Mouse (Mus musculus) gastrocnemius, adult 2 months (tissue): Measurements from ENCODE around the gene Gm20388. TPM values are rescaled to one million over a fixed set of nuclear protein-coding genes. Genes with fewer than 3 reads are reported as not detected.

Experiments used
- DNase-seq: peaks from one replicate; pipeline ENCODE4 v3.0.0; 2022
- H3K27ac ChIP-seq: fragments of 200-600 bp; 2 replicates; pipeline ENCODE4 v1.8.1; 2022; ENCODE audit warnings: mild to moderate bottlenecking
- H3K4me3 ChIP-seq: fragments of 200-600 bp; 2 replicates; pipeline ENCODE4 v1.8.1; 2022; ENCODE audit warnings: mild to moderate bottlenecking, moderate library complexity
- CTCF ChIP-seq: fragments of 200-600 bp; IDR thresholded peaks from 2 replicates; pipeline ENCODE4 v1.8.1; 2022; ENCODE audit warnings: antibody characterized with exemption, mild to moderate bottlenecking, moderate library complexity
- intact Hi-C: fragments of 180-260 bp; cut with DNase I; formaldehyde crosslinking; loops from one replicate; pipeline ENCODE4 v1.15.1; 2025
- total RNA-seq, 2 experiments: library from RNA; stranded (reverse); gene quantifications; 2 replicates each; pipeline ENCODE4 v1.2.3; 2021

Gm20388 gene
- total RNA-seq, 2 experiments from 2014 or later: 6.1 to 15.0 TPM

DNA sequence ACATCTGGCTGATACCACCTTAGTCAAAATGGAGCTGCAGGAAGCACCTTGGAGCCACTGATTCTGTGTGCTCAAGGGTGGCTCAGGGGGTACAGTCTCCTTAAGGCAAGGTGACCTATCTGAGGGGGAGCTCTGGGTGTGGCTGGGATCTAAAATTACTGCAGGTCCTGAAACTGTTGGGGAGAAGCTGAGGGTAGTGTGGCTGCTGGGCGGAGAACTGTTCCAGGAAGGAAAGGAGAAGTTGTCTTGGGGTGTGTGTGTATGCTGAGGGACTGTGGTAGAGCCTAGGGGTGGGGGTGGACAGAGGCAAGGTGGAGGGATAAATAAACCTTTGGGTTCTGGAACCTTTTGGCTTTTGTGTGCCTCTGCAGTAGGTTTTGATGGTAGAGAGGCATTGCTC is 2778.7 kb downstream of the Gm20388 start:
- intact Hi-C loops: no loop called here
- no peak for DNase-seq

DNA sequence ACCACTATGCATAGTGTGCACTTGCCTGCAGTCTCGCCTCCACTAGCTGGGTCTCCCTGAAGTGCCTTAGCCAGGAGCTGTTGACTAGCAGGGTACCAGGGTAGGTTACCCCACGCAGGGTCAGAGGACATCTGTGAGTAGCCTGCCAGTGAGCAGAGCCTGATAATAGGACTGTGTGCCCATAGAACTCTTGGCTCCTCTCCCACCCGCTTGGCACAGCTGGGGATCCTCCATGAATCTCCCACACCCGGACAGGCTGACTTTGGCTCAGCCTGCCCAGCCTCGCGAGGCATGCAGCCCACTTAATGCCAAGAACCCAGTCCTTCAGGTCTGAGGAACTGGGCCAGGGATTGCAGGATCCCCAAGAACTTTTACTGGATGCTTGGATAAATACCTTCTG is 2780.4 kb downstream of the Gm20388 start:
- TF ChIP-seq CTCF: no peak
- Histone ChIP-seq H3K4me3 (no peak overlapping the region), H3K27ac (no peak overlapping the region)
- peak; percentile 53 for DNase-seq
- intact Hi-C loops: no loop called here

More for the DNA sequence above, 2778.7 kb downstream of the Gm20388 start:
- TF ChIP-seq CTCF: no peak
- Histone ChIP-seq H3K4me3 (no peak overlapping the region), H3K27ac (no peak overlapping the region)

DNA sequence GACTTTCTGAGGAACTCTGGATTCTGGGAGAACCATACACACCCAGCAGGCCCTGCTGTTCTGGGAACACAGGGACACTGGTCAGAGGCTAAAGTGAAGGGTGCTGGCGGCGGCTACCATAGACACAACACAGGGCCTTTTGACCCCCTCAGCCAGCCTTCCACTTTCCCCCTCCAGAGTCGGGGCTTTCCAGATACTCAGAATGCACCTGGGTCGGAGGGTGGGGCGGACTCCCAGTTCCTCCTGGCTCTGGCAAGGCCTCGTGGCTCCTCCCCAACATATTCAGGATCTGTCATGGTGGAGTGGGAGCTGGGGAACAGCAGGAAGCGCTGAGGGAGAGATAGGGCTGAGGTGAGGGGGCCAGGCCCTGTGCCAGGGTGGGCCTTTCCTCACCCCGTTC is 2781.5 kb downstream of the Gm20388 start:
- no peak for DNase-seq
- Histone ChIP-seq H3K27ac (no peak overlapping the region), H3K4me3 (no peak overlapping the region)
- no peak for TF ChIP-seq CTCF
- intact Hi-C loops: no loop called here

DNA sequence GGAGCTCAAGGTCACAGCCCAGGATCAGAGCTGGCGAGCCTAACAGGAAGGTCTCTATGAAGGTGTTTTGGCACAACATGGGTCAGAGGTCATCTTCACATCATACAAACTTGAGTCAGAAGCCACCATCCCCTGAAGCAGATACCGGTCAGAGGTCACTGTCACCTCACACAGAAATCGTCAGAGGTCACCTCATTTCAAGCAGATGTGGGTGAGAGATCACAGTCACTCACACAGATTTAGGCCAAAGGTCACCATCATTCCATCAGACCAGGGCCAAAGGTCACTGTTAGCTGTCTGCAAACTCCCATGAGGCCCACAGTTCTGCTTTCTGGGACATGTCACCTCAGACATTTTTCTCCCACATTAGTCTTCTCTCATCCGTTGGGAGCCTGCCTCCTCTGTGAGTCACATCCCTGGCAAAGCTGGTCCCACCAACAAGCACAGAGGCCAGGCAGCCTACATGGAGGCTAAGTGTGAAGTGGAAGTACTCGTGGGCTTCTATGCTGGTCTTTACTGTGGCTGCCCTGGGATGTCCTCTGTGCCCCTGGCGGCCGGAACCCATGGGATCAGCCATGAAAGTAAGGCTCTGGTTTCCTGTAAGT is 2784.9 kb downstream of the Gm20388 start:
- intact Hi-C loops: no loop called here
- H3K4me3 ChIP-seq: no peak overlapping the region
- H3K27ac ChIP-seq: no peak overlapping the region
- no peak for TF ChIP-seq CTCF
- no peak for DNase-seq

DNA sequence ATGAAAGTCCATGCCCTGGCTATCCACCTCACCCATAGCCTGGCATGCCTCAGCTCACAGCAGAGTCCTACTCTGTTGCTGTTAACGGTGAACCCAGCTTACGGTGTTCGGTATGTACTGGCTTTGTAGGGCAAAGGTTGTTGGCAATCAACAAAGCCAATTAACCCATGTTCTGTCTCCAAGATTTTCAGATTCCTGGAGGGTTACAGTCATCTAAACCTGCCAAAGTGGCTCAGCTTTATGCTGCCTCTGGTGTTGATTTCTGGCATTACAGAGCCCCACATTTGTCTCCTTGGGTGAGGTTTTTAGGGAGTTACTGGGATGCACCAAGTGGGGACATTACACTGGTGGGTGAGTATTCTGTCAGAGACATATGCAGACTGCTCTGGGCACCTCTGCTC is 2786.5 kb downstream of the Gm20388 start:
- TF ChIP-seq CTCF: peak; percentile 80
- intact Hi-C loops: no loop called here
- DNase-seq: no peak
- Histone ChIP-seq H3K4me3 (peak overlapping the region; percentile 56), H3K27ac (no peak overlapping the region)

DNA sequence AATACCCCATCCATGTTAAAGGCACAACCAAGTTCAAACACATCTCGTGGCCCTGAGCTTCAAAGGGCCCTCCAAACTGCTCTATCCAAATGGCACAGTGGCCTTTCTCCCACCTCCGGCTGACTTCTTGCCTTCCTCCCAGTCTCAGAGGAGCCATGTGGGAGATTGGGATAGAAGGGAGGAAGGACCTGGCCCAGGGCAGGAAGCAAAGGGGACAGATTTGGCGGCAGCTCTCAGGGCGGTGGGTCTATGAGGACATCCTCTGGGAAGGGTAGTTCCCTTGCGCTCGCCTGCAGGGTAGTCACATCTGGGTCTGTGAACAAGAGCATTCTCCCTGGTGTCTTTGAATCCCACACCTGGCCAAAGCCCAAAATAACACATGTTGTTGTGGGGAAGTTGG is 2786.9 kb downstream of the Gm20388 start:
- Histone ChIP-seq H3K4me3 (peak overlapping the region; percentile 56), H3K27ac (no peak overlapping the region)
- no peak for DNase-seq
- TF ChIP-seq CTCF: no peak
- intact Hi-C loops: no loop called here

DNA sequence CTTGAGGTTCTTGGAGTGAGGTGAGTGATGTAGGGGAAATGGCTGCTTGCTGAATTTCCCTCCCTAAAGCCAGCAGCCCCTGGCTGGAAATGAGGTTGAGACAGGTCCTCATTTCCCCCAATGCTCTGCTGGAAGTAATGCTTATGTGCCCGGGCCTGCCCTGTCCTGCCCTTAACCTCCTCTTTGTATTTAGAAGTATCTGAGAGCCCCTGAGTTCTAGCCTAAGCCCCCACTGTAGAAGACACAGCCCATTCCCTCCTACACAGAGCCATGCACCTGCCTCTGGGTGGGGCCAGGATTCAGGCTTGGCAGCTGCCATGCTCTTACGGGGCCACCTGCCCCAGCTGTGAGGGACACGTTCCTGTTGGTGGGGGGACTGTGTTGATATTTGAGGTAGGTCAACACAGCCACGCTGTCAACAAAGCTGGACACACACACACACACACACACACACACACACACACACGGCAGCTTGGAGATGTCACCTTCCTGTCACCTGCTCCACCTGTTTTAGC is 2787.7 kb downstream of the Gm20388 start:
- H3K4me3 ChIP-seq: peak overlapping the region; percentile 56
- no peak for DNase-seq
- H3K27ac ChIP-seq: no peak overlapping the region; the same call in 1 of the 2 replicates
- intact Hi-C loops: no loop called here
- TF ChIP-seq CTCF: no peak

DNA sequence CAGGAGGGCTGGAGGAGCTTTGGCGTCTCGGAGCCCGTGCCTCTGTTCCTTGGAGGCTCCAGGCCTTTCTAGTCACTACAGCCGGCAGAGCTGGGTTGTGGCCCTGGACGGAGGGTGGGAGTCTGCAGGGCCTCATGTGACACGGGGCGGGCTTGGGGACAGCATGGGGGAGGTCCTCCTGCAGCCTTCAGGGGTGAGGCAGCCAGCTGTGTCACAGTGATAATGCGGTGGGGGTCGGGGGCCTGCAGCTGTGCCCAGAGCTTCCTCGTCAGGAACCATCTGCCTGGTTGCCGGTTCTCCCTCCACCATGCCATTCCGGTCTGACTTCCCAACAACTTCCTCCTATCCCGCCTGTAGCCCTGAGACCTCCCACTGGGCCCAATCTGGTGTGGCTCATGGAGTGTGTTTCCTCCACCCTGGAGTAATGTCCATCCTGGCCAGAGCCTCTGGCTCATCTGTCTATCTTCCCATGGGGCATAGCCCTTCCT is 2788.4 kb downstream of the Gm20388 start, which contains the start of gene Cbfa2t3:
Gene Cbfa2t3, minus strand, starts transcription at position 105 of the 488 bp plus-strand sequence.
- peak; percentile 50 for DNase-seq
- Histone ChIP-seq H3K4me3 (peak within 1 kb of the TSS; percentile 56), H3K27ac (peak within 1 kb of the TSS; percentile 57)
- intact Hi-C loops: no loop called here
- no peak for TF ChIP-seq CTCF

DNA sequence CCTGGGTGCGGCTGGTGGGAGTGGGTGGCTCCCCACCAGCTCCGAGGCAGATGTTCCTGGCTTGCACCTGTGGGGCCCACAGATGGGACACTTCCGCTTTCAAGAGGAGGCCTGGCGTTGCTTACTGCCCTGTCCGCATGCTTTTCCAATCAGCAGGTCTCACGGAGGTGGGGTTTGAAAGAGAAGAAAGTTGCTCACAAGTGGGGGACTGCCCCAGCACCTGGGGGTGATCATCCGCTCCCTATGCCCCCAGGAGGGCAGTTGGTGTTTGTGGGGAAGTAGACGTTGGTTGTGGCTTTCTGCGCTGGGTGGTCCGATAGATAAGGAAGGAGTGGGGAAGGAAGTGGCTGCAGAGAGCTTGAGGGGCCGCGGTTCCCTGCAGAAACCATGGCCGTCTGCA is 2790.0 kb downstream of the Gm20388 start:
- Histone ChIP-seq H3K4me3 (no peak overlapping the region), H3K27ac (no peak overlapping the region; the same call in 1 of the 2 replicates)
- intact Hi-C loops: no loop called here
- TF ChIP-seq CTCF: no peak
- no peak for DNase-seq

DNA sequence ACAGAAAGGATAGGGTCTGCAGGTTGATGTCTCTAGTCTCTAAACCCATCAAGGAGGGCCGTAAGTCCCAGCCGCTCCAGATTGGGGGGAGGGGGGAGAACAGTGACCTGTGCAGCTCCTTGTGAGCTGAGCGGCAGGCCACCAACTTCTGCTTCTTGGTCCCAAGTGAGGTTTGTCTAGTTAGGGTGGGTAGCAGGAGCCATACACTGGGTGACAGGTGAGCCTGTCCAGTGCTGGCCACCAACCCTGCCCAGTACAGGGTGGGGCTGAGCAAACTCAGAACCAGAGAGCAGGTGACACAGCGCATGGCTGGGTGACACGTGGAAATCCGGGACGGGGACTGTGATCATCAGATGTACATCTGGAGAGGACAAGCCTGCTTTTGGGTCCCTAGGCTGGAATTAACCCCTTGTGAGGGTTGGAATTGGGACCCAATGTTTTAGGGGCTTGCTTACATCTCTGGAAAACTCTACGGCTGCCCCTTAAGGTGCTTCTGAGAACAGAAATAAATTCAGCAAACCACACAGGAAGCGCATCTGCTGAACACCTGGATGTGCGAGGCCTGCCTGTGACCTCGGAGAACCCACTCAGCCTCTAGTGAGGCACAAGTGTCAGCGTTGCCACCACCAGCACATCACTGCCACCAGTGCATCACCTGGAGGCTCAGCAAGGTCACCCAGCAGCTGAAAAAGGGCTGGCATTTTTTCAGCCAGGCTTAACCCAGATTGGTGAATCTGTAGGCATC is 2791.0 kb downstream of the Gm20388 start:
- intact Hi-C loops: no loop called here
- Histone ChIP-seq H3K27ac (no peak overlapping the region), H3K4me3 (no peak overlapping the region)
- TF ChIP-seq CTCF: no peak
- DNase-seq: no peak

DNA sequence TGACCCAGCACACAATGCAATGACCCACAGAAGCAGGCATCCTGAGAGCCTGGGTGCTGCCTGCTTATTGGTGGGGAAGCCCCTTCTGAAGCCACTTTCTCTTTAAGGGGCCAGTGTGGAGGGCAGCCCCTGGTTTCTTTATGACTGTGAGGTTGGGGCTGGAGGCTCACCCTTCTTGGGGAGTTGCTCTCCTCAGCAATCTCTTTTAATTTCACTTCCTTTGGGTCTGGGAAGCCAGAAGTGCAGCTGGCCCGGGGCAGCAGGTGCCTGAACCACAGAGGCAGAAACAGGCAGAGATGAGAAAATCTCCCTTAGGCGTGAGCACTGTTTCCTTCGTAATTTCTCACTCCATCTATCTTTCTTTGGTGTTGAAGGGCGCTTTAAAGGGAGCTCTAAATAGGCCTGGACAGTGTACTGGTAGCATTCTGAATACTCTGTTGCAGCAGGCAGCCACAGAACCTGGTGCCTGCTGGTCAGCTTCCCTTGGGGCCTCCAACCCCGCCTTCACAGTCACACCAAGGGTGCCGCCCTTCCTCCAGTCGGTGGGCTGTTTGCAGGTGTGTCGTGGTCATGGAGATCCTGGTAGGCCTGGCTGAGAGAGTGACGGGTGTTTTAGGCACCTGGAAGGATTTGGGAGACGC is 2791.8 kb downstream of the Gm20388 start:
- intact Hi-C loops: no loop called here
- TF ChIP-seq CTCF: no peak

DNA sequence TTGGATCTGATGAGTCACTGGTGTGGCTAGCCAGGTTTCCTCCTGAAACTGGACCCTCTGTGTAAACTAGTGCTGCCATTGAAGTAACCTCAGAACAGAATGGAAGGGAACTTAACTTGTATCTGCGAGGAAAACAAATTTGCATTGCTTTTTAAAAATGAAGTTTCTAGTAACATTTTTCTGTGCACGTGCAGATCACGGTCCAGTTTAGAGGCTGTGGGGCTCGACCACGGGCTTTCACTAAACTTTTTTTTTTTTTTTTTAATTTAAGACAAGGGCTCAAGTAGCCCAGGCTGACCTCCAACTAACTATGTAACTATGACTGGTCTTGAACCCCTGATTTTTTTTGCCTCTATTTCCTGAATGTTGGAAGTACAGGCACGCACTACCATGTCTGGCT is 2792.3 kb downstream of the Gm20388 start:
- intact Hi-C loops: no loop called here
- DNase-seq: no peak
- Histone ChIP-seq H3K4me3 (no peak overlapping the region), H3K27ac (no peak overlapping the region)
- TF ChIP-seq CTCF: no peak

More for the DNA sequence above, 2791.8 kb downstream of the Gm20388 start:
- no peak for DNase-seq
- Histone ChIP-seq H3K4me3 (no peak overlapping the region), H3K27ac (0 out of 2 replicates have a peak overlapping the region, but pooled peaks have one; percentile 12)

DNA sequence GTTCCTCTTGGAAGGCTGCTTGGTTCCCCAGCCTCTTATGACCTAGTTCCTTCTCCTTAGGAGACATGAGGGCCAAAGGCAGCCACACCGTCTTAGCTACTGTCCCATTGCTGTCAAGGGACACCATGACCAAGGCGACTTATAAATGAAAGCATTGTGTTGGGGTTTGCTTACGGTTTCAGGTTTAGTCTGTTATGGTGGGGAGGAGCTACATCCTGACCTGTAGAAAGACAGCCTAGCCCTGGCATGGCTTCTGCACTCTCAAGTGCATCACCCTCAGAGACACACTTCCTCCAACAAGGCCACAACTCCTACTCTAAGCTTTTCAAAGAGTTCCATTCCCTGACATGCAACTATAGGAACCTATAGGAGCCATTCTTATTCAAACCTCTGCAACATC is 2794.0 kb downstream of the Gm20388 start:
- no peak for DNase-seq
- TF ChIP-seq CTCF: no peak
- Histone ChIP-seq H3K4me3 (no peak overlapping the region), H3K27ac (no peak overlapping the region)
- intact Hi-C loops: no loop called here
